Mouse (Mus musculus) kidney, adult 2 months (tissue): ENCODE measurements around the gene Dnajc28. TPM values are rescaled to one million over a fixed set of nuclear protein-coding genes. Genes with fewer than 3 reads are reported as not detected.

Source experiments
- DNase-seq: peaks from one replicate; pipeline ENCODE4 v3.0.0; 2021
- H3K27ac ChIP-seq: fragments of 200-500 bp; 2 replicates; pipeline ENCODE4 v1.5.1; 2012; ENCODE audit warnings: low read depth, low read length, control low read depth, inconsistent platforms; ENCODE audit not compliant: insufficient read depth
- H3K27me3 ChIP-seq: fragments of 200-500 bp; replicated peaks from 2 replicates; pipeline ENCODE4 v1.6.1; 2012; ENCODE audit warnings: mild to moderate bottlenecking, moderate library complexity, low read length, inconsistent platforms; ENCODE audit not compliant: control insufficient read depth, insufficient read depth
- H3K36me3 ChIP-seq: fragments of 200-500 bp; 2 replicates; pipeline ENCODE4 v1.6.1; 2012; ENCODE audit warnings: mild to moderate bottlenecking, moderate library complexity, low read length, inconsistent platforms; ENCODE audit not compliant: control insufficient read depth, insufficient read depth
- H3K4me1 ChIP-seq: fragments of 200-500 bp; 2 replicates; pipeline ENCODE4 v1.6.1; 2011; ENCODE audit warnings: low read length; ENCODE audit not compliant: control insufficient read depth, insufficient read depth
- H3K4me3 ChIP-seq: fragments of 200-500 bp; 2 replicates; pipeline ENCODE4 v1.5.1; 2011; ENCODE audit warnings: mild to moderate bottlenecking, low read depth, low read length, control low read depth; ENCODE audit not compliant: insufficient read depth
- CTCF ChIP-seq: fragments of 200-500 bp; conservative IDR thresholded peaks from 2 replicates; pipeline ENCODE4 v1.5.1; 2011; ENCODE audit warnings: low read depth, mild to moderate bottlenecking, control low read depth, low read length, moderate library complexity, mixed read lengths; ENCODE audit not compliant: insufficient read depth, insufficient read length
- POLR2A ChIP-seq: fragments of 200-500 bp; IDR thresholded peaks from one replicate; pipeline ENCODE4 v1.6.1; 2011; ENCODE audit warnings: low read depth, low read length, control low read depth
- WGBS: fragments of 180-500 bp; shearing (Covaris S2); methylation state at CpG from one replicate; pipeline ENCODE4 v1.1.7; 2018; 5-methylcytosine and 5-hydroxymethylcytosine counted together
- polyA plus RNA-seq: library from polyadenylated mRNA; depleted of rRNA; stranded (reverse); fragments of >200 nt; gene quantifications from 2 replicates; pipeline ENCODE4 v1.2.3, GENCODE M21; 2012

Gene Dnajc28
- polyA plus RNA-seq, 1 experiment, result 5.9 TPM

- TF ChIP-seq POLR2A (no peak), CTCF (no peak)
- no peak for DNase-seq
- H3K4me1 ChIP-seq, result no peaks in the 10 kb centered on the region
- no peak overlapping the region for H3K4me3 ChIP-seq
- H3K27ac ChIP-seq, result no peak overlapping the region
- H3K27me3 ChIP-seq, result no peaks in the 10 kb centered on the region
- 80% methylated on average over 12 of the region's 12 CpGs for WGBS
- peaks cover 7% of the 10 kb centered on the region for H3K36me3 ChIP-seq
Measured at GRCm38 (mm10) chr16:91633641-91634040, 14.8 kb upstream of the Dnajc28 start.

DNA sequence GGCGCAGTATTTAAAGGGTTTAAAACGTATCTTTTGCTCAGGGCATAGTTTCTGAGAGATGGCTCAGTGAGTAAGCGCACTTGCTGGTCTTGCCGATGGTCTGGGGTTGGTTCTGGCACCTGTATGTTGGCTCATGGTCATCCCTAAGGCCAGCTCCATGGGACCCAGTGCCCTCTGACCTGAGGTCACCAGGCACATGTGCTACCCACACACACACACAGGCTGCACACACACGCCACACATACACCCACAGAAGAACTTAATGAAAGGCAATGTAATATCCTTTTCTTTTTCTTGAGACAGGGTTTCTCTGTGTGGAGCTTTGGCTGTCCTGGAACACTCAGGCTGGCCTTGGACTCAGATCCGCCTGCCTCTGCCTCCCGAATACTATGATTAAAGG lies 14.1 kb upstream of the Dnajc28 start:
- WGBS, result 95% methylated on average over 7 of the region's 7 CpGs
- no peak for DNase-seq
- Histone ChIP-seq H3K27ac (no peak overlapping the region), H3K27me3 (no peaks in the 10 kb centered on the region), H3K4me1 (no peaks in the 10 kb centered on the region), H3K4me3 (no peak overlapping the region), H3K36me3 (peaks cover 7% of the 10 kb centered on the region)
- TF ChIP-seq POLR2A (no peak), CTCF (no peak)

GRCm38 (mm10) chr16:91632439-91632838 lies 13.6 kb upstream of the Dnajc28 start:
- H3K36me3 ChIP-seq, result peaks cover 4% of the 10 kb centered on the region
- WGBS, result 87% methylated on average over 5 of the region's 5 CpGs
- TF ChIP-seq POLR2A (no peak), CTCF (no peak)
- no peak overlapping the region for H3K4me3 ChIP-seq
- no peak for DNase-seq
- H3K27ac ChIP-seq, result no peak overlapping the region
- no peaks in the 10 kb centered on the region for H3K4me1 ChIP-seq
- no peaks in the 10 kb centered on the region for H3K27me3 ChIP-seq

- Histone ChIP-seq H3K36me3 (peaks cover 4% of the 10 kb centered on the region), H3K27me3 (no peaks in the 10 kb centered on the region)
- 43% methylated on average over 1 of the region's 1 CpGs for WGBS
Measured at GRCm38 (mm10) chr16:91630584-91630983, 11.8 kb upstream of the Dnajc28 start.

DNA sequence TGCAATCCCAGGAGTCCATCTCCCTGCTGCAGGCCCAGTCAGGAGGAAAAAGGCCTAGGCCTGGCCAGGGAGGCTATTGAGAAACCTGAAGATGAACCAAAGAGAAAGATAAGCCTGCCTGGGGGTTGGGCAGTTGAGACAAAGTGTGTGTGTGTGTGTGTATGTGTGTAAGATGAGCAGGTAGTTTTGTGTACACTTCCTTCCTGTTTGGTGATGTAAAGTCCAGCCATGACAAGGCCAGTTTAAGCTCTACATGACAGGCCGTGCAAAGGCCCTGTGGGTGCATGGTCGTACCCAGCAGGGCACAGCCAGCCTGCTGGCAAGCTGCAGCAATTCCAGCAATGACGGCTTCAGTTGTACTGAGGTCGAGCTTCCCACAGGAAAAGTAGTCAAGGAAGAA lies 10.9 kb upstream of the Dnajc28 start:
- no peak overlapping the region for H3K4me3 ChIP-seq

More at GRCm38 (mm10) chr16:91630584-91630983, 11.8 kb upstream of the Dnajc28 start:
- H3K27ac ChIP-seq, result no peak overlapping the region
- no peak overlapping the region for H3K4me3 ChIP-seq
- no peak for TF ChIP-seq CTCF
- DNase-seq, result no peak
- no peaks in the 10 kb centered on the region for H3K4me1 ChIP-seq

GRCm38 (mm10) chr16:91628673-91629072 lies 9.8 kb upstream of the Dnajc28 start:
- TF ChIP-seq CTCF (no peak), POLR2A (no peak)
- Histone ChIP-seq H3K4me3 (no peak overlapping the region), H3K27ac (no peak overlapping the region), H3K36me3 (peaks cover 3% of the 10 kb centered on the region), H3K4me1 (no peaks in the 10 kb centered on the region), H3K27me3 (no peaks in the 10 kb centered on the region)
- no peak for DNase-seq
- 89% methylated on average over 3 of the region's 3 CpGs for WGBS

More for the DNA sequence above, 10.9 kb upstream of the Dnajc28 start:
- TF ChIP-seq CTCF (no peak), POLR2A (no peak)
- Histone ChIP-seq H3K27ac (no peak overlapping the region), H3K27me3 (no peaks in the 10 kb centered on the region), H3K4me1 (no peaks in the 10 kb centered on the region), H3K36me3 (peaks cover 4% of the 10 kb centered on the region)
- 94% methylated on average over 4 of the region's 4 CpGs for WGBS
- DNase-seq, result no peak

- no peak overlapping the region for H3K4me3 ChIP-seq
- TF ChIP-seq CTCF, result no peak
- no peak for TF ChIP-seq POLR2A
- H3K27me3 ChIP-seq, result no peaks in the 10 kb centered on the region
- H3K27ac ChIP-seq, result no peak overlapping the region
- WGBS, result 85% methylated on average over 7 of the region's 7 CpGs
- no peak for DNase-seq
- peaks cover 2% of the 10 kb centered on the region for H3K36me3 ChIP-seq
- H3K4me1 ChIP-seq, result no peaks in the 10 kb centered on the region
Measured at GRCm38 (mm10) chr16:91627831-91628230, 9.0 kb upstream of the Dnajc28 start.

DNA sequence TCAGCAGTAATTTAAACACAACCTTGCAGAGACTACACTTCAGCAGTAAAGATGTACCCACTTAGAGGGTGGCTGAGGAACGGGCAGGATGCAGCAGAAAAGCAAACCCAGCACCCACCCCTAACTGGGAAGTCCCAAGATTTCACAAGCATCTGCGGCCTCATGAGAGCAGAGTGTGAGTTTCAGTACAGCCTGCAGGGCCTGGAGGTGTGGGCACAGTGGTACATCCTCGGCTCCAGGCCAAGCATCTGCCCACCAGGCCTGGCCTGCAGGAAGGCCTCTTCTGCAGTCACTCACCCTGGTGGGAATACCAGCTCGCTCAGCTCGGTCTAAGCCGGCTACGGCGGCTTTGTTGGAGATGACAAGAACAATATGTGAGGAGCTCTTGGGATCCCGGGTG lies 4.2 kb upstream of the Dnajc28 start:
- TF ChIP-seq POLR2A (no peak), CTCF (no peak)
- H3K27me3 ChIP-seq, result no peaks in the 10 kb centered on the region
- H3K36me3 ChIP-seq, result peaks cover 4% of the 10 kb centered on the region; the same call in 1 of the 2 replicates
- no peak for DNase-seq
- no peak overlapping the region for H3K4me3 ChIP-seq
- WGBS, result 93% methylated on average over 9 of the region's 9 CpGs
- no peaks in the 10 kb centered on the region for H3K4me1 ChIP-seq
- no peak overlapping the region for H3K27ac ChIP-seq
